Mouse (Mus musculus) bone marrow, adult 2 months (tissue): Measurements from ENCODE around the gene Gm10642.

ENCODE experiments used
- CTCF ChIP-seq: fragments of 200-500 bp; IDR thresholded peaks from 2 replicates; pipeline ENCODE4 v1.5.1; 2011; ENCODE audit warnings: low read length, control low read depth; ENCODE audit not compliant: control insufficient read depth, insufficient read depth
- POLR2A ChIP-seq: fragments of 200-500 bp; IDR thresholded peaks from 2 replicates; pipeline ENCODE4 v1.6.1; 2011; ENCODE audit warnings: low read depth, mild to moderate bottlenecking, control low read depth, low read length, borderline replicate concordance; ENCODE audit not compliant: control insufficient read depth

DNA sequence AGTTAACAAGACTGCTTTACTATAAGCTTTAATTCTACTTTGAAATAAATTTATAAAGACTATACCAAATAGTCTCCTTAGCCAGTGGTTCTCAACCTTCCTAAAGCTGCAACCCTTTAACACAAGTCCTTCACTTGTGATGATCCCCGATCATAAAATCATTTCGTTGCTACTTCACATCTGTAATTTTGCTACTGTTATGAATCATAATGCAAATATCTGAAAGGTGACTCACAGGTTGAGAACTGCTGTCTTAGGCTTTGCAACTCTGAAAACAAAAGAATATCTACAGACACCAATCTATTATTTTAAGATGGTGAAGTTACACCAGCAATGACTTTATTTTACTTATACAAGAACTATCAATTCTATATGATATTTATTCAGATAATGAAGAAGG is 19.3 kb upstream of the Gm10642 start:
- TF ChIP-seq CTCF: no peak
- TF ChIP-seq POLR2A: no peak
